Mouse (Mus musculus): ENCODE measurements around the gene Nfat5. TPM values are rescaled to one million over a fixed set of nuclear protein-coding genes. Genes with fewer than 3 reads are reported as not detected.

Nfat5 gene
- polyA plus RNA-seq, 1 experiment from 2014 or later: 4.8 TPM

- Histone ChIP-seq H3K36me3 (ENCODE audit: control insufficient read depth, insufficient read depth, low read length) (no peaks in the 10 kb centered on the region), H3K4me2 (replicated peaks; ENCODE audit: low read depth) (no peak overlapping the region), H3K9ac (ENCODE audit: low read length) (no peak overlapping the region), H3K27ac (replicated peaks) (no peak overlapping the region), H3K9me3 (ENCODE audit: control insufficient read depth, low read length) (no peaks in the 10 kb centered on the region), H3K4me1 (replicated peaks; ENCODE audit: control insufficient read depth, insufficient read depth) (no peaks in the 10 kb centered on the region), H3K27me3 (ENCODE audit: control insufficient read depth, insufficient read depth, low read length) (no peaks in the 10 kb centered on the region), H3K4me3 (ENCODE audit: low read depth, low read length) (no peak overlapping the region)
- DNase-seq (ENCODE audit: low spot score): no peak
- 88% methylated on average over 1 of the region's 1 CpGs for WGBS
- TF ChIP-seq CTCF (IDR thresholded peaks at IDR 0.05; ENCODE audit: low read depth): no peak
- no peak for TF ChIP-seq EP300 (optimal IDR thresholded peaks at IDR 0.05)
- ATAC-seq (ENCODE audit: low FRiP score, low TSS enrichment): no peak
Observed at GRCm38 (mm10) chr8:107278571-107278970, 14.7 kb upstream of the Nfat5 start.

DNA sequence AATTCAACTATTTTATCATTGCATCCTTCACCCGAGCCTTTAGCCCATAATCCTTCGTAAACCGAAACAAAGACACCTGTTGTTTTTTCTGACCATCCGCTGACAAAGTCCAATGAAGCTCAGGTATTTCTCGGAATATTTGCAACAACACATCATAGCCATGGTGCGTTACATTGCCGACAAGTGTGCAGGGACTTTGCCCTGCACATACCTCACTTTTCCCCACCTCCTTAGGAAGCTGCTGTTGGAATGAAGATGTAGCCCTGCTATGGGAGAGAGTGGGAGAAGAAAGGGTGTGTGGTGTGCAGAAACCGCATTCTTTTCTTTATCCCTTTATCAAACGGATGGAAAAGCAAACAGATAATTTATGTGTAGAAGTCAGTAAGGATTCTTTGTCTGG lies 6.6 kb upstream of the Nfat5 start:
- Histone ChIP-seq H3K27ac (replicated peaks) (no peak overlapping the region), H3K27me3 (ENCODE audit: control insufficient read depth, insufficient read depth, low read length) (no peaks in the 10 kb centered on the region), H3K9ac (ENCODE audit: low read length) (no peak overlapping the region), H3K9me3 (ENCODE audit: control insufficient read depth, low read length) (no peaks in the 10 kb centered on the region), H3K4me3 (ENCODE audit: low read depth, low read length) (no peak overlapping the region), H3K36me3 (ENCODE audit: control insufficient read depth, insufficient read depth, low read length) (no peaks in the 10 kb centered on the region), H3K4me1 (replicated peaks; ENCODE audit: control insufficient read depth, insufficient read depth) (no peaks in the 10 kb centered on the region), H3K4me2 (replicated peaks; ENCODE audit: low read depth) (no peak overlapping the region)
- ATAC-seq (ENCODE audit: low FRiP score, low TSS enrichment): no peak
- no peak for DNase-seq (ENCODE audit: low spot score)
- WGBS: 49% methylated on average over 9 of the region's 9 CpGs
- no peak for TF ChIP-seq EP300 (optimal IDR thresholded peaks at IDR 0.05)
- no peak for TF ChIP-seq CTCF (IDR thresholded peaks at IDR 0.05; ENCODE audit: low read depth)

- H3K27me3 ChIP-seq (ENCODE audit: control insufficient read depth, insufficient read depth, low read length): no peaks in the 10 kb centered on the region
- H3K4me3 ChIP-seq (ENCODE audit: low read depth, low read length): no peak overlapping the region
- no peaks in the 10 kb centered on the region for H3K4me1 ChIP-seq (replicated peaks; ENCODE audit: control insufficient read depth, insufficient read depth)
- ATAC-seq (ENCODE audit: low FRiP score, low TSS enrichment): no peak
- 75% methylated on average over 5 of the region's 5 CpGs for WGBS
- H3K4me2 ChIP-seq (replicated peaks; ENCODE audit: low read depth): no peak overlapping the region
- H3K9ac ChIP-seq (ENCODE audit: low read length): no peak overlapping the region
- no peaks in the 10 kb centered on the region for H3K36me3 ChIP-seq (ENCODE audit: control insufficient read depth, insufficient read depth, low read length)
- no peak for DNase-seq (ENCODE audit: low spot score)
- H3K9me3 ChIP-seq (ENCODE audit: control insufficient read depth, low read length): no peaks in the 10 kb centered on the region
- H3K27ac ChIP-seq (replicated peaks): no peak overlapping the region
- TF ChIP-seq CTCF (IDR thresholded peaks at IDR 0.05; ENCODE audit: low read depth) (no peak), EP300 (optimal IDR thresholded peaks at IDR 0.05) (no peak)
Observed at GRCm38 (mm10) chr8:107287522-107287921, 5.7 kb upstream of the Nfat5 start.

DNA sequence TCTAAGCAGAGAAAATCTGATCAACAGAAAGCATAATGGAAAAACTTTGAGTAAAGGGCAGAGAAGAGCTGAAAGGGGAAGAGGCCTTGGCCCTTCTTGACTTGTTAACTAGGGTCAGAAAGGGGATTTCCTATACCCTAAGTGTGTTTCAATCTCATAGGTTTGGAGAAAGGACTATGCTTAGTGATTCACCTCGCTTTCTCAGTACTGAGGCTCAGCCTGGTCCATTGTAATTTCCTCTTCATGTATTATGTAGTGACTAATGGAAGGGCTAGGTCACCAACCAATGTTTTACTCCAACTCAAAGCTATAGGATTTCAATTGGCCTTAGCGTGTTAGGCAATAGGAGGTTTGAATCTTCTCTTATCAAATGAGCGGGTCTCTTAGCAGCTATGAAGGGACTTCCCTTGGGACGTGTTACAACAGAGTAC lies 2.1 kb upstream of the Nfat5 start:
- no peaks in the 10 kb centered on the region for H3K9me3 ChIP-seq (ENCODE audit: control insufficient read depth, low read length)
- H3K4me3 ChIP-seq (ENCODE audit: low read depth, low read length): no peak overlapping the region
- H3K9ac ChIP-seq (ENCODE audit: low read length): no peak overlapping the region
- no peak overlapping the region for H3K4me2 ChIP-seq (replicated peaks; ENCODE audit: low read depth)
- no peaks in the 10 kb centered on the region for H3K4me1 ChIP-seq (replicated peaks; ENCODE audit: control insufficient read depth, insufficient read depth)
- no peak for TF ChIP-seq EP300 (optimal IDR thresholded peaks at IDR 0.05)
- no peak for TF ChIP-seq CTCF (IDR thresholded peaks at IDR 0.05; ENCODE audit: low read depth)
- ATAC-seq (ENCODE audit: low FRiP score, low TSS enrichment): no peak
- H3K36me3 ChIP-seq (ENCODE audit: control insufficient read depth, insufficient read depth, low read length): no peaks in the 10 kb centered on the region
- 63% methylated on average over 4 of the region's 4 CpGs for WGBS
- 0 out of 2 replicates have a peak overlapping the region, but pooled peaks have one; percentile 30 for H3K27ac ChIP-seq (replicated peaks)
- no peaks in the 10 kb centered on the region for H3K27me3 ChIP-seq (ENCODE audit: control insufficient read depth, insufficient read depth, low read length)
- no peak for DNase-seq (ENCODE audit: low spot score)

DNA sequence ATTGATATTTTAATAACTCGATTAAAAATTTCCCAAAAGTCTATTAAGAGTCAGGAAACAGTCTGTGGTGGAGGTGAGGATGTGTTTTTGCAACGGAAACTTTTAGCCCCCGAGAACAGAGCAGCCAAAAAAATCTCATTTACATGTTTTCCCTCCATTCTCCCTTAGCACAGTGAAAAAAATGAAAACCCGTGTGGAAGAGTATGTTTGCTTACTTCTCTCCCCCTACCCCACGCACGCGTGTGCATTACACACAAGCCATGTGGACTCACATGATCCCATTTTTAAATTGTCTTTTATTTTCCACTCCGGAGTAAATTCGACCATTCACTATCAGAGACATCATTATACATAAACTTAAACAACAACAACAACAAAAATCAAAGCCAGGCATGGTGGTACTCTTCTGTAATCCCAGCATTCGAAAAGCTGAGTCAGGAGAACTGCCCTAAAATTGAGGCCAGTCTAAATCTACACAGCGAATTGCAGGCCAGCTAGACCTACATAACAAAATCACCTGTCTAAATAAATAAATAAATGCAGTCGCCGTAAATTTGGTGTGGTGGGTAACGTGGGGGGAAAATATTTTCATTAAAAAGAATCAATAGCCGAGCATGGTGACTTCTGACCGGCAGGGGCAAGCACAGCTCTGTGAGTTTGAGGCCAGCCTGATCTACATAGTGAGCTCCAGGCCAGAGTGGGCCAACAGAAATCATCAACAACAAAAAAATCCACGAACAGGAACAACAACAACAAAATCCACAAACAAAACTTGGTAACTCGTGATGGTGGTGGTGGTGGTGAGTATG lies 947 bp upstream of the Nfat5 start:
- H3K9ac ChIP-seq (ENCODE audit: low read length): peak overlapping the region; percentile 82
- no peaks in the 10 kb centered on the region for H3K27me3 ChIP-seq (ENCODE audit: control insufficient read depth, insufficient read depth, low read length)
- peak overlapping the region; percentile 56 for H3K4me2 ChIP-seq (replicated peaks; ENCODE audit: low read depth)
- no peaks in the 10 kb centered on the region for H3K4me1 ChIP-seq (replicated peaks; ENCODE audit: control insufficient read depth, insufficient read depth)
- WGBS: 60% methylated on average over 18 of the region's 18 CpGs
- no peaks in the 10 kb centered on the region for H3K36me3 ChIP-seq (ENCODE audit: control insufficient read depth, insufficient read depth, low read length)
- peak; percentile 9; the same call in 1 of the 2 replicates for ATAC-seq (ENCODE audit: low FRiP score, low TSS enrichment)
- peak overlapping the region; percentile 98 for H3K4me3 ChIP-seq (ENCODE audit: low read depth, low read length)
- H3K27ac ChIP-seq (replicated peaks): peak overlapping the region; percentile 99
- H3K9me3 ChIP-seq (ENCODE audit: control insufficient read depth, low read length): no peaks in the 10 kb centered on the region
- peak; percentile 18 for TF ChIP-seq CTCF (IDR thresholded peaks at IDR 0.05; ENCODE audit: low read depth)
- TF ChIP-seq EP300 (optimal IDR thresholded peaks at IDR 0.05): no peak
- DNase-seq (ENCODE audit: low spot score): no peak

Measured in stomach, postnatal 0 days (tissue).